In the genomic region with DNA sequence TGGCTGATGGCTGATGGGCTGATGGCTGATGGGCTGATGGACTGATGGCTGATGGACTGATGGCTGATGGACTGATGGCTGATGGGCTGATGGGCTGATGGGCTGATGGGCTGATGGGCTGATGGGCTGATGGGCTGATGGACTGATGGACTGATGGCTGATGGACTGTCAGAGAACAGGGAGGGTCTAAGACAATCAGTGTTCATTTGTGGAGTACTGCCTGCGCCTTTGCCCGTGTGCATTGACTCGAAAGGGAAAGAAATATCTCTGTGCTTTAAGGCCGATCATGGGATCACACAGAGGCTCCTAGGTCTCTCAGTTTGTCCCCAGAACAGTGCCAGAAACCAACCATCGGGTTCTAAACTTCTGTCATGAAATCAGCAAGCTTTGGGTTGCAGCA, we compare ENCODE assay signal across 24 mouse cellular contexts.
"Had no signal": no experiment of that assay in that cellular context is flagged by ENCODE, and none has a peak within 500 bp of the region (broad histone marks: within the 10 kb centered on the region; RNA-seq: fewer than 3 reads in every experiment).

No protein-coding gene starts in this region.

- DNase-seq: forebrain, postnatal 0 days; gastrocnemius, postnatal 14 days; gastrocnemius, postnatal 36 days; heart, adult 2 months; heart, postnatal 14 days; heart, postnatal 36 days; kidney, adult 11 months; kidney, adult 2 months; kidney, adult 9 months; kidney, postnatal 14 days; kidney, postnatal 36 days; layer of hippocampus, adult 9-11 months; layer of hippocampus, postnatal 36 days; left cerebral cortex, postnatal 4 days had no signal

- H3K9ac ChIP-seq: forebrain, postnatal 0 days; heart, embryonic 13.5 days; heart, embryonic 15.5 days; hindbrain, embryonic 13.5 days; hindbrain, embryonic 15.5 days; kidney, embryonic 15.5 days; limb, embryonic 13.5 days had no signal

- H3K9me3 ChIP-seq: heart, embryonic 13.5 days; heart, embryonic 15.5 days; hindbrain, embryonic 13.5 days; hindbrain, embryonic 15.5 days; kidney, embryonic 15.5 days; limb, embryonic 13.5 days had no signal

- H3K4me1 ChIP-seq: hindbrain, embryonic 13.5 days; hindbrain, embryonic 15.5 days had no signal

- H3K27me3 ChIP-seq: heart, embryonic 13.5 days; heart, embryonic 15.5 days; hindbrain, embryonic 13.5 days; hindbrain, embryonic 15.5 days; kidney, embryonic 15.5 days; limb, embryonic 13.5 days had no signal

- H3K4me2 ChIP-seq: heart, embryonic 11.5 days; heart, embryonic 13.5 days; heart, embryonic 15.5 days; hindbrain, embryonic 13.5 days; hindbrain, embryonic 15.5 days; kidney, embryonic 15.5 days; limb, embryonic 13.5 days had no signal

- ATAC-seq: forebrain, postnatal 0 days; hindbrain, postnatal 0 days; intestine, embryonic 16.5 days had no signal

- H3K27ac ChIP-seq: heart, adult 2 months; heart, embryonic 13.5 days; heart, embryonic 15.5 days; hindbrain, embryonic 13.5 days; hindbrain, embryonic 15.5 days; hindbrain, postnatal 0 days; kidney, embryonic 15.5 days; kidney, postnatal 0 days; limb, embryonic 13.5 days had no signal

- H3K36me3 ChIP-seq: heart, embryonic 13.5 days; heart, embryonic 15.5 days; hindbrain, embryonic 13.5 days; hindbrain, embryonic 15.5 days; kidney, embryonic 15.5 days; limb, embryonic 13.5 days had no signal

- H3K4me3 ChIP-seq: heart, adult 2 months; heart, embryonic 13.5 days; heart, embryonic 15.5 days; hindbrain, embryonic 13.5 days; hindbrain, embryonic 15.5 days; kidney, embryonic 15.5 days; limb, embryonic 13.5 days had no signal
